Mouse (Mus musculus) spleen, postnatal 4 days (tissue): ENCODE results near the gene Gm20458.

Experiments
- DNase-seq, 2 experiments: peaks; one replicate each; pipeline ENCODE4 v3.0.0; 2022; ENCODE audit warnings: low spot score in 2 of 2

Gm20458 gene

GRCm38 (mm10) chr2:164460745-164461551, at the start of gene Gm20458:
Gm20458 (plus strand) TSS chr2:164460967.
- peak; percentile 90 to 94 for DNase-seq

- no peak for DNase-seq
Observed at GRCm38 (mm10) chr2:164414167-164414566, 46.6 kb upstream of the Gm20458 start.

GRCm38 (mm10) chr2:164414581-164414980, 46.2 kb upstream of the Gm20458 start:
- no peak for DNase-seq

GRCm38 (mm10) chr2:164417198-164417597, 43.6 kb upstream of the Gm20458 start:
- no peak for DNase-seq

GRCm38 (mm10) chr2:164418308-164418875, 42.4 kb upstream of the Gm20458 start:
- DNase-seq = no peak

GRCm38 (mm10) chr2:164419489-164419888, 41.3 kb upstream of the Gm20458 start:
- no peak for DNase-seq

GRCm38 (mm10) chr2:164421306-164421705, 39.5 kb upstream of the Gm20458 start:
- no peak for DNase-seq

- no peak for DNase-seq
Observed at GRCm38 (mm10) chr2:164421979-164422378, 38.8 kb upstream of the Gm20458 start.

GRCm38 (mm10) chr2:164422675-164423393, 37.9 kb upstream of the Gm20458 start:
- DNase-seq = peak in 1 of 2 experiments; percentile 41

GRCm38 (mm10) chr2:164423464-164423863, 37.3 kb upstream of the Gm20458 start:
- DNase-seq = no peak

GRCm38 (mm10) chr2:164424406-164424805, 36.4 kb upstream of the Gm20458 start:
- no peak for DNase-seq

- no peak for DNase-seq
Observed at GRCm38 (mm10) chr2:164425401-164425800, 35.4 kb upstream of the Gm20458 start.

- DNase-seq = no peak
Observed at GRCm38 (mm10) chr2:164426121-164426520, 34.6 kb upstream of the Gm20458 start.

GRCm38 (mm10) chr2:164426952-164427351, 33.8 kb upstream of the Gm20458 start:
- no peak for DNase-seq

GRCm38 (mm10) chr2:164428451-164428850, 32.3 kb upstream of the Gm20458 start:
- DNase-seq = no peak

- no peak for DNase-seq
Observed at GRCm38 (mm10) chr2:164429881-164430615, 30.7 kb upstream of the Gm20458 start.

GRCm38 (mm10) chr2:164430697-164431096, 30.1 kb upstream of the Gm20458 start:
- no peak for DNase-seq

- DNase-seq = no peak
Observed at GRCm38 (mm10) chr2:164431676-164432465, 28.9 kb upstream of the Gm20458 start.

GRCm38 (mm10) chr2:164432541-164433191, 28.1 kb upstream of the Gm20458 start:
- DNase-seq = no peak

- no peak for DNase-seq
Observed at GRCm38 (mm10) chr2:164433278-164433895, 27.4 kb upstream of the Gm20458 start.
